Mouse (Mus musculus) mature B cell (primary cell): Measurements from ENCODE around the gene Lpgat1.

ENCODE experiments used
- in situ Hi-C: fragments of 300-500 bp; cut with MboI; formaldehyde crosslinking; loops from 2 replicates; pipeline ENCODE4 v1.14.3; 2019

The Lpgat1 gene

DNA sequence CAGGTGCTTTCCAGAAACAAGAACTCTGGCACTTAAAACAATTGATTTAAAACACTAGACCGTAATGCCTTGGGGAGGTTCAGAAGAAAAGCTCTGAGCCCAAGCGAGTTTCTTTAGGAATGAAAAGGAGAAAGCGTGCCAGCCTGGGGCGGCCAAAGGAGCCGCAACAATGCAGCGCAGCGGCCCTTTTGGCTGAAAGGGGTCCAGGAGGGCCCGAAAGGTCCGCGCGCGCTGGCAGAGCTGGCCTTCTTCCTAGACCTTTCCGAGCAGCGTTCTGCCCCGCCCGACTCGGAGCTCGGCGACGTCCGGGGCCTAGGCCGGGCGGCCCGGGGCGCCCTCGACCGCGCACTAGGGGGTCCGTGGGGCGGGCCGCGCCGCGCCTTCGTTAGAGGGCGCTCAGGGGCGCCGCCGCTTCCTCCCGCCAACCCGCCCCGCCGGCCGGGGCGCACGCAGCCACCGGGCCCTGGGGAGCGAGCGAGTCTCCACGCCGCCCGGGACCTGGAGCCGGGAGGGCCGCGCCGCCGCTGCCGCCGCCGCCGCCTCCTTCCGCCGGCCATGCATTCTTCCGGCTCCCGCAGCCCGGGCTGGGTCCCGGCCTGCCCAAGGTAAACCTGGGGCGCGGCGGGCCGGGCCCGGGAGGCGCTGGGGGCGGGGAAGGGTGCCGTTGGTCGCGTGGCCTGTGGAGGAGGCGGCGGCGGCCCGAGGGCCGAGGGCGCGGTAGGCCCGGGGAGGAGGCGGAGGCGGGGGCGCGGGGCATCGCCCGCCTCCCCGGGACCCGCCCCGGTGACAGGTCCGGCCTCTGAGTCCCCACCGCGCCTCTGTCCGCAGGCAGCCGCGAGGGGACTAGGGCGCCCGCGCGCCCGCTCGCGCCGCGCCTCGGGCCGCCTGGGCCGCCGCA, at the start of gene Lpgat1:
Gene Lpgat1 (plus strand): TSS at position 234 of the 898 bp plus-strand sequence.
- in situ Hi-C loops: no loop called here

- in situ Hi-C loops: no loop called here
These were observed 49.6 kb upstream of the Lpgat1 start for GRCm38 (mm10) chr1:191668030-191668429.

GRCm38 (mm10) chr1:191674071-191674470, 43.6 kb upstream of the Lpgat1 start:
- in situ Hi-C loops: no loop called here

GRCm38 (mm10) chr1:191681633-191682032, 36.0 kb upstream of the Lpgat1 start:
- in situ Hi-C loops: no loop called here

- in situ Hi-C loops: no loop called here
These were observed 30.1 kb upstream of the Lpgat1 start for GRCm38 (mm10) chr1:191687531-191687930.

- in situ Hi-C loops: no loop called here
These were observed 24.4 kb upstream of the Lpgat1 start for GRCm38 (mm10) chr1:191693231-191693630.

GRCm38 (mm10) chr1:191698253-191698795, 19.3 kb upstream of the Lpgat1 start:
- in situ Hi-C loops: no loop called here

- in situ Hi-C loops: no loop called here
These were observed 13.1 kb upstream of the Lpgat1 start for GRCm38 (mm10) chr1:191704535-191704934.

DNA sequence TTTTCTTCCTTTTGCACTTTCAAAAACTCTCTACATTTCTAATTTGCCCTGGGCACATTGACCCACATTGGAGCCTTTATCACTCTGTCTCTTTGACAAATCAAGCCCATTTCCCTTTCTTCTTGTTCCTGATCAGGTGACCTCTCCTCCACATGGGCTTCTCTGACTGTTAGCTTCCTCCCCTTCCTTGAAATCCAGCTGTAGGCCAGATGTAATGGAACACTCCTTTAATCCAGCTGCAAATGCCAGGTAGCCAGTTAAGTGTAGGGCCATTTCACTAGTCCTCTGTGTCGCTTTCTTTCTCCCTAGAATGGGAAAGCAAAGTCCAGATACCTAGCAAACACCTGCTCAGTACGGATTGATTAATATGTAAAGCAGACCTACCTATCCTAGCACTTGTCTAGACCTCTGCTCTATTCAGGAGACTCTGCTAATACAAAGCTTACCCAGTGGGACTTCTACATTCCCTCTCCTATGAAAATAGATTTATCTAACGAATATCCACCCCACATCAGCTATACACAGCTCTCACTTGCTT, 11.0 kb upstream of the Lpgat1 start:
- in situ Hi-C loops: no loop called here

GRCm38 (mm10) chr1:191709811-191710210, 7.8 kb upstream of the Lpgat1 start:
- in situ Hi-C loops: no loop called here

DNA sequence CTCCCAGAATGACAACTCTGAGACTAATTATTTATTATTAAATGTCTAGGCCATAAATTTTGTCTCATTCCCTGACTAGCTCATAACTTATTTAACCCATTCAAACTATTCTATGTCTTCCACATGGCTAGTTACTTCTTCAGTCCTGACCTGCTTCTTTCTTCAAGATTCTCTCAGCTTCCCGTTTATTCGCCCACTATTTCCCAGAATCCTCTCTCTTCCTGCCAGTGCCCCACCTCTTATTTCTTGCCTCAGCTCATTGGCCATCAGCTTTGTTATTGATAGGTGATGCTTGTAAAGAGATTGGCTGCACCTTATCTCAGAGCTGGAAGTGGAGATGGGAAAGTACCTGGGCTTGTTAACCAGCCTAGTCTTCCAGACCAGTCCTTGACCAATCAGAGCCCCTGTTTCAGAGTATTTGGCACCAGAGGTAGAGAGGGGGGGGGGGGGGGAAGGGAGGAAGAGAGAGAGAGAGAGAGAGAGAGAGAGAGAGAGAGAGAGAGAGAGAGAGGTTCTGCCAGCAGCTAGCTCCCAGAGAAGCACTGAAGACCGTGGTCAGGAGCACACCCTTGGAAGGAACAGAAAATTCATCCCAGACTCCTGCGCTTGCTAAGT, 5.3 kb upstream of the Lpgat1 start:
- in situ Hi-C loops: no loop called here

- in situ Hi-C loops: no loop called here
These were observed 3.8 kb upstream of the Lpgat1 start for GRCm38 (mm10) chr1:191713813-191714212.

DNA sequence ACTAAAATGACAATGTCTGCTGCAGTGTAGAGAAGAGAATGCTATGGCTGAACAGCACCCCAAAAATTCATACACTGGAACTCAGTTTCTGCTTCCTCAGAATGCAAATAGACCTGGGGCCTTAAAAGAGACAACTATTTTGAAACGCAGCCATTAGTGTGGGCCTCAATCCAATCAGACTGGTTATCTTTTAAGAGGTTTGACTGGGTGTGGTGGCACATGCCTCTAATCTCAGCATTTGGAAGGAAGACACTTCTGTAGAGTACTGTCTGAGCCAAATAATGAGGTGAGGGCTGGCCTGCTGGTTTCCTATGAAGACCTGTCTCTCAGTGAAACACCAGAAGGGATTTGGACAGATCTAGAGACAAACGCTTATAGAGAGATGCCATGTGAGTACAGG, 2.5 kb upstream of the Lpgat1 start:
- in situ Hi-C loops: no loop called here

DNA sequence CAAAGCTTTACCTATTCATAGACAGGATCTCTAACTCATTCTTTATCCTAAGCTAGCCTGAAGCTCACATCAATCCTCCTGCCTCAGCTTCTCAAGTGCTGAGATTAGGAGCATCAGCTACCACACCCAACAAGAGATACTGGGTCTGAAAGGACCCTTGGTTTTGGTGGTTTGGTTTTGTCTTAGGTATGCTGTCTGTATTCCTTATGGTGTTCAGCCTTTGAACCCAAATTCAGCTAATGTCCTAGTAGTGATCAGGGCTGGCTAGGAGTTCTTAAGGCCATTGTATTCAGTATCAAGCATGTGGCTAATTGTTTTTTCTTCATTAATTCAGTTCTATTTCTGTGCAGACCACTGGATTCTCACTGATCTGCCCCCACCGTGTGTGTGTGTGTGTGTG, 493 bp upstream of the Lpgat1 start:
- in situ Hi-C loops: no loop called here

GRCm38 (mm10) chr1:191718522-191719281, 1.1 kb downstream of the Lpgat1 start:
- in situ Hi-C loops: no loop called here

GRCm38 (mm10) chr1:191719326-191719725, 1.7 kb downstream of the Lpgat1 start:
- in situ Hi-C loops: no loop called here

DNA sequence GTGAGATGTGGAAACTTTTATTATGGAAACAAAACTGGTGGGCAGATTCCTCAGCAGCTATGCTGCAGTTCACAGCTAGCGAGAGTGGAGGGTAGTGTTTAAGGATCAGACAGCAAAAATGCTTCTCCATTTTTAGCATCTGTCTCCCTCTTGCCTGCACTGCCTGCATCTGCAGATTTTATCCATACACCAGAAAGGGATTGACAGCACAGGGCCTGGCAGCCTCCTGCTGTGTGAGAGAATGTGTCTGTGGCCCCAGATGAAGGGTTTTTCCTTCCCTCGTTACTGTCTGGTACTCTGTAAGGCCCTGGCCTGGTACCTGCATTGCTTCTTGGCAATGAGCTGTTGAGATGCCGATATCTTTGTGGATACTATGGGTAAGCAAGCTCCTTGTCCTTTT, 2.8 kb downstream of the Lpgat1 start:
- in situ Hi-C loops: loop anchor here (5.0 to 10.0 kb wide), 2 partner anchors 37 to 94 kb away; no protein-coding TSS in a partner anchor

GRCm38 (mm10) chr1:191722706-191723105, 5.1 kb downstream of the Lpgat1 start:
- in situ Hi-C loops: loop anchor here (5.0 to 10.0 kb wide), 2 partner anchors 35 to 92 kb away; no protein-coding TSS in a partner anchor

DNA sequence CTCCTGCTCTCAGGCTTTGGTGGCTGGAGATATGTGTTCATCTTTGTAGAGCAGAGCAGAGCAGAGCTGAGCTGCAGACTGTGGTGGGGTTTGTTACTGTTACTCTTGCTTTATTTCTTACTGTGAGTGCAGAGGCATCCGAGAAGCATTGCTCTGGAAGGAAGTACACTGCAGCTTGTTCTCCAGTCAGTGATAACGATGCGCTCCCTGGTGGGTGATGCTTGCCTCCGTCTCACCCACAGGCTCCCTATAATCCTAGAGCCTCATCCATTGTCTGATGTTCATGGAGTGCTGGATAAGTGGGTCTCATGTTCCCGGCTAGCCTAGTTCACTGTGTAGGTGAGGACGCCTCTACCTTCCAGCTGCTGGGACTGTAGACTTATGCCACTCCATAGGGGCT, 6.0 kb downstream of the Lpgat1 start:
- in situ Hi-C loops: loop anchor here (5.0 to 10.0 kb wide), 2 partner anchors 34 to 91 kb away; no protein-coding TSS in a partner anchor

DNA sequence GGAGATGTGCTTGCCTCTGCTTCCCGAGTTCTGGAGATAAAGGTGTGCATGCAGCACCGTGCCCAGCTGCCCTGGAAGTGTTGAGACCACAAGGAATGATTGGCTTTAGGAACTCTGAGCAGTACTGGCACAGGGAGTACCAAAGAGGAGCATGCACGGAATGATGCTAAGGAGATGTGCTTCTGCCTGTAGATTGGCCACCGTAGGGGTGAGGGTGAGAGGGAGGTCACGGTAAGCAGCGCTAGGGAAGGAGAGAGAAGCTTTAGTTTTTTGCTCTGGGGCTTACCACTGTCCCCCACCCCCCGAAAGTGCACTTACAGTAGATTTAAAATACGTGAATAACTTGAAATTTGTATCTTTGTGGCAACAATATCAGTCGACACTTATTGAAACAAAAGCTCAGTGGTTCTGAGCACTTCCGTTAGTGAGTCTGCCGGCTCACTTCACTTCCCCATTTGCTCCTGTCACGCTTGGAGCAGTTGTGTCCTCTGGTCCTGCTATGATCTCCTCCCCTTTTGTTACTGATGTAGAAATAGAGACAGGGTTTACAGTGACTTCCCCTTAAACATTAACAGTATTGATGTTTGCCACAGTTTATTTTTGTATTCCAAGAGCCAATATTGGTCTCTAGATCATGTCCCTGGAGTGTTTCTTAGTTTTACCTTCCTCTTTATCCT, 6.9 kb downstream of the Lpgat1 start:
- in situ Hi-C loops: loop anchor here (5.0 to 10.0 kb wide), 2 partner anchors 33 to 90 kb away; no protein-coding TSS in a partner anchor

DNA sequence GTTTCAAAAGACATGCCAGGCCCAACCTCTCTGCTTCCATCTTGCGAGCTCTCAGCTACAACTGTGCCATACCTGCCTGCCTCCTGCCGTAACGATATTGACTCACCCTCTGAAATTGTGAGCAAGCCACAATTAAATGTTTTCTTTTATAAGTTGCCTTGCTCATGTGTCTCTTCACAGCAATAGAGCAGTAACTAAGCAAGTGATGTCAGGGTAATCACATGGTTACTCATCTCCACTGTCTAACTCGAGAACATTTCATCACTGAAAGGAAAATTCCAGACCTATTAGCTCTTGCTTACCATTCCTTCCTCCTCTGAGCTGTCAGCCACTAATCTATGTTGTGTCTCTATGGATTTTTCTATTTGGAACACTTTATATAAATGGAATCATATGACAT, 15.0 kb downstream of the Lpgat1 start:
- in situ Hi-C loops: no loop called here
